Mouse (Mus musculus): ENCODE data around the gene Nuak1.

DNA sequence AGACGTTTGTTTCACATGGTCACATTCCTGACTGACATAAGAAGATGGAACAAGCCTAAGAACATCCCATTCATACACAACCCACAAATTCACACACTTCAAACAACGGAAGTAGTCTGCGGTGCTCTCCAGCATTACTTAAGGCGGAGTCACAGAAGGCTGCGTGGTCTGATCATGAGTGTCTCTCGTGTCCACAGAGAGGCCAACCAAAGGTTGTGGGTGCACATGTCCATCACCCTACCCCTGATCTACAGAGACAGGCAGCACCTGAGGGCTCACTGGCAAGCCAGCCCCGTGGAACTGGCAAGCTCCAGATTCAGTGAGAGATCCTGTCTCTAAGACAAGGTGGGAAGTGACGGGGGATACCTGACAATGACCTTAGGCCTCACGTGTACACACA, 47.0 kb downstream of the Nuak1 start:
- no peak for TF ChIP-seq GATA1 (IDR thresholded peaks at IDR 0.05; ENCODE audit: borderline replicate concordance, low read length)
- TF ChIP-seq FLI1 (IDR thresholded peaks at IDR 0.05; ENCODE audit: low read length) = no peak

Data from megakaryocyte, embryonic 14.5 days (primary cell).